Comparison of ENCODE assay signal across 21 mouse cellular contexts in the genomic region with DNA sequence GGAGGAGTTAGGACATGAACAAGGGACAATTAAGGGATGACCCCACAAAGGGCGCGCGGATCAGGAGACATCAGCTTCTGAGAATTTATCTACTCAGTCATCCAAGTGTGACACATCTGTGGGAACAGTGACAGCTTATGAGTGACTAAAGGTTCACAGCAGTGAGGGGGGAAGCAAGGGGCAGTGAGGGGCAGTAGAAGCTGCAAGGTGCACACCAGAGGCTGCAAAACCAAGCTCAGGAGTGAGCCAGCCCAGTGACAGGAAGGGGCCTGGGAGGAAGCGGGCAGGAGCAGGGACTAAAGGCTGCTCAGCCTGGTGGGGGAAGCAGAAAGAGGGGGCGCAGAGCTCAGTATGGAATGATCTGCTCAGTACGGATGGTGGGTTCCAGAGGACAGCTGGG.
"Had no signal": no experiment of that assay in that cellular context is flagged by ENCODE, and none has a peak within 500 bp of the region (broad histone marks: within the 10 kb centered on the region; RNA-seq: fewer than 3 reads in every experiment).

No protein-coding gene starts in this region.

- H3K27me3 ChIP-seq: intestine, embryonic 15.5 days; limb, embryonic 13.5 days; liver, embryonic 12.5 days; liver, embryonic 15.5 days; lung, embryonic 15.5 days; stomach, embryonic 15.5 days had no signal

- H3K4me1 ChIP-seq: intestine, embryonic 15.5 days; limb, embryonic 10.5 days; limb, embryonic 13.5 days; lung, embryonic 15.5 days; stomach, embryonic 15.5 days had no signal

- DNase-seq: kidney, adult 11 months; kidney, adult 8-10 months; kidney, postnatal 25 days; layer of hippocampus, adult 9-11 months; liver; lung, adult 18-20 months; lung, postnatal 10 days; lung, postnatal 36 days; retina, postnatal 1 day; right cerebral cortex, postnatal 25 days; spleen, adult 18-20 months; thymus, postnatal 25 days had no signal

- H3K9me3 ChIP-seq: intestine, embryonic 15.5 days; limb, embryonic 10.5 days; limb, embryonic 13.5 days; liver, embryonic 12.5 days; liver, embryonic 15.5 days; lung, embryonic 15.5 days; stomach, embryonic 15.5 days had no signal

- H3K27ac ChIP-seq: intestine, embryonic 15.5 days; kidney, postnatal 0 days; layer of hippocampus, adult 2 months; limb, embryonic 10.5 days; limb, embryonic 13.5 days; liver, embryonic 12.5 days; liver, embryonic 15.5 days; lung, embryonic 15.5 days; stomach, embryonic 15.5 days had no signal

- H3K4me2 ChIP-seq: intestine, embryonic 15.5 days; limb, embryonic 13.5 days; liver, embryonic 12.5 days; liver, embryonic 15.5 days; lung, embryonic 15.5 days; stomach, embryonic 15.5 days had no signal

- H3K4me3 ChIP-seq: intestine, embryonic 15.5 days; layer of hippocampus, adult 2 months; limb, embryonic 10.5 days; limb, embryonic 13.5 days; liver, embryonic 12.5 days; liver, embryonic 15.5 days; lung, embryonic 15.5 days; stomach, embryonic 15.5 days had no signal

- ATAC-seq: intestine, embryonic 15.5 days; liver, embryonic 12.5 days had no signal

- H3K9ac ChIP-seq: intestine, embryonic 15.5 days; limb, embryonic 13.5 days; liver, embryonic 12.5 days; liver, embryonic 15.5 days; lung, embryonic 15.5 days; stomach, embryonic 15.5 days had no signal
